Mouse (Mus musculus): ENCODE measurements at regions not wholly inside any gene's neighbourhood (a gene's known extent, or its start where the extent isn't known, plus 50 kb on each side); places are given as distances from the start of the nearest gene placed in this dataset.

DNA sequence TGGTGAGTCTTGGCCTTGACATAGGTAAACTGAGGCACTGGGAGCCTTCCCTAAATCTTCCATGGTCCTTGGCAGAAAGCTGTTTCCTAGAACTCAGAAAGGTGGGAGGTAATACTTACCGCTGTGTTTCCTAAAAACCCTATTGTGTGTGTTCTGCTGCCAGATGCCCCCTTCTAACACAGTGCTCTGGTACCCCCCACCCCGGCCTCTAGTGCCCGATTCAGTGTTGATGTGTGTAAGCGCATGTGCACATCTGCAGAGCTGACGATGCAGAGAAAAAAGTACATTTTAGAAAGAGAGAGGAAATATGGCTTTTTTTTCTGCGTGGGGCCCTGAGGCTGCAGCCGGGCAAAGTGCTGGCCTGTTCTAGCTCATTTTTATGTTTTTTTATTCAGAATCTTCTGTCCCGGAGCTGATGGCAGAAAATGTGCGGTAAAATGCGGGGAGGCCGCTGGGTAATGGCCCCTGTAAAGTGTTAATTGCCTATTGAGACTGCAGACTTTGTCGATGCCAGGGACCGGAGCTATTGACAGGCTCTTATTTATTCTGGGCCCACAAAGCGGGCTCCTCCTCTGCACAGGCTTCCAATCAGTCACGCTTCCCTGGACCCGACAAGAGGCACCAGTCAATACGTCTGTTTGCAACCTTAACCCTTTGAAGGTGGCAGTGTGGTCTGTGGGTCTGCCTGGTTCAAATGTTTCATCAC is 208.0 kb downstream of the Dhx35 start:
- in situ Hi-C loops (cut with MboI; ENCODE audit: low pct_ligation_motif_present, low pct_unique_long_range_greater_than_20kb, low sequenced_read_pairs): loop anchor here (25.0 kb wide), 1 partner anchor 90 kb away; no protein-coding TSS in a partner anchor
- Histone ChIP-seq H3K9ac (ENCODE audit: insufficient read depth, low read depth) (no peak overlapping the region), H3K4me1 (ENCODE audit: control insufficient read depth in 1 of 2, insufficient read depth in 2 of 2) (0 out of 4 replicates have a peak, but pooled peaks cover 0 to 3% of the 10 kb centered on the region in 2 experiments), H3K4me3 (replicated peaks in 1 of 3; ENCODE audit: low read depth in 2 of 3, low read length in 2 of 3, poor library complexity in 1 of 3) (no peak overlapping the region), H3K27me3 (replicated peaks) (no peaks in the 10 kb centered on the region), H3K36me3 (replicated peaks in 1 of 2; ENCODE audit: control insufficient read depth in 1 of 2, insufficient read depth in 1 of 2, low read length in 1 of 2) (no peaks in the 10 kb centered on the region), H3K79me2 (replicated peaks; ENCODE audit: control insufficient read depth, extremely low read depth, insufficient read depth, poor library complexity, severe bottlenecking) (no peaks in the 10 kb centered on the region), H3K9me3 (replicated peaks; ENCODE audit: low read length) (no peaks in the 10 kb centered on the region), H3K27ac (ENCODE audit: insufficient read depth, low read depth) (no peak overlapping the region), H3K4me2 (ENCODE audit: insufficient read depth, low read depth, poor library complexity, severe bottlenecking) (no peak overlapping the region)
- DNase-seq (ENCODE audit: extremely low read depth): no peak
- dilution Hi-C loops (cut with MboI; ENCODE audit: extremely low pct_ligation_motif_present, extremely low pct_unique_long_range_greater_than_20kb, low sequenced_read_pairs): no loop called here
- no peak for TF ChIP-seq NELFE (IDR thresholded peaks at IDR 0.05; ENCODE audit: low read depth, low read length)
- no peak for TF ChIP-seq ETS1 (conservative IDR thresholded peaks at IDR 0.05; ENCODE audit: low read depth, low read length)
- no peak for TF ChIP-seq CTCF (conservative IDR thresholded peaks at IDR 0.05 in 1 of 2, IDR thresholded peaks at IDR 0.05 in 1 of 2; ENCODE audit: low read depth in 2 of 2, low read length in 2 of 2)
- no peak for TF ChIP-seq TBP (conservative IDR thresholded peaks at IDR 0.05; ENCODE audit: low read depth, low read length)
- no peak for TF ChIP-seq RCOR1 (conservative IDR thresholded peaks at IDR 0.05; ENCODE audit: low read depth, low read length)
- TF ChIP-seq USF1 (IDR thresholded peaks at IDR 0.05; ENCODE audit: low read depth, low read length): no peak
- no peak for TF ChIP-seq POLR2AphosphoS2 (IDR thresholded peaks at IDR 0.05; ENCODE audit: low read depth, low read length)
- no peak for TF ChIP-seq SIN3A (IDR thresholded peaks at IDR 0.05; ENCODE audit: low read length)
- TF ChIP-seq HCFC1 (IDR thresholded peaks at IDR 0.05; ENCODE audit: low read depth, low read length): no peak
- no peak for TF ChIP-seq E2F4 (IDR thresholded peaks at IDR 0.05; ENCODE audit: insufficient replicate concordance, low read depth, low read length)
- TF ChIP-seq BHLHE40 (IDR thresholded peaks at IDR 0.05; ENCODE audit: low read depth, low read length): no peak
- no peak for TF ChIP-seq RAD21 (IDR thresholded peaks at IDR 0.05; ENCODE audit: low read depth, low read length)
- no peak for TF ChIP-seq MYC (IDR thresholded peaks at IDR 0.05; ENCODE audit: low read depth, low read length)
- TF ChIP-seq CHD1 (IDR thresholded peaks at IDR 0.05; ENCODE audit: low read depth, low read length): no peak
- no peak for TF ChIP-seq UBTF (IDR thresholded peaks at IDR 0.05; ENCODE audit: low read depth, low read length)

DNA sequence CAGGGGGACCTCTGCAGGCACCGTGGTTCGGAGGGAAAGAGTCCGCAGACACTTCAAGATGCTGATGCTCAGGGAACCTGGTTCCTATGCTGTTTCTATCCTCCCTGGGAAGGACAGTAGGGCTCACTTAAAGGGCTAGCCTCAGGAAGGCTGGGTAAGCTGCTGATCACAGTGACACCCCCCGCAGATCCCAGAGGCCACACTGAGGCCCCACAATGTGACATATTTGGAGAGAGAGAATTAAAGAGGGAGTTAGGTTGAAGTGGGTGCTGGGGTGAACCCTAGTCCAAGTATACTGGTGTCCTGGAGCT is 208.5 kb downstream of the Dhx35 start:
- no peaks in the 10 kb centered on the region for H3K36me3 ChIP-seq (replicated peaks in 1 of 2; ENCODE audit: control insufficient read depth in 1 of 2, insufficient read depth in 1 of 2, low read length in 1 of 2)
- H3K79me2 ChIP-seq (replicated peaks; ENCODE audit: control insufficient read depth, extremely low read depth, insufficient read depth, poor library complexity, severe bottlenecking): no peaks in the 10 kb centered on the region
- H3K9ac ChIP-seq (ENCODE audit: insufficient read depth, low read depth): no peak overlapping the region
- no peak overlapping the region for H3K4me3 ChIP-seq (replicated peaks in 1 of 3; ENCODE audit: low read depth in 2 of 3, low read length in 2 of 3, poor library complexity in 1 of 3)
- H3K4me2 ChIP-seq (ENCODE audit: insufficient read depth, low read depth, poor library complexity, severe bottlenecking): no peak overlapping the region
- dilution Hi-C loops (cut with MboI; ENCODE audit: extremely low pct_ligation_motif_present, extremely low pct_unique_long_range_greater_than_20kb, low sequenced_read_pairs) (no loop called here), in situ Hi-C loops (cut with MboI; ENCODE audit: low pct_ligation_motif_present, low pct_unique_long_range_greater_than_20kb, low sequenced_read_pairs) (loop anchor here (25.0 kb wide), 1 partner anchor 91 kb away; no protein-coding TSS in a partner anchor)
- H3K27me3 ChIP-seq (replicated peaks): no peaks in the 10 kb centered on the region
- H3K4me1 ChIP-seq (ENCODE audit: control insufficient read depth in 1 of 2, insufficient read depth in 2 of 2): 0 out of 4 replicates have a peak, but pooled peaks cover 0 to 3% of the 10 kb centered on the region in 2 experiments
- no peaks in the 10 kb centered on the region for H3K9me3 ChIP-seq (replicated peaks; ENCODE audit: low read length)
- DNase-seq (ENCODE audit: extremely low read depth): no peak
- TF ChIP-seq POLR2AphosphoS2 (IDR thresholded peaks at IDR 0.05; ENCODE audit: low read depth, low read length) (no peak), ZC3H11A (IDR thresholded peaks at IDR 0.05; ENCODE audit: low read depth, low read length) (no peak), MXI1 (IDR thresholded peaks at IDR 0.05; ENCODE audit: low read depth, low read length) (no peak), E2F4 (IDR thresholded peaks at IDR 0.05; ENCODE audit: insufficient replicate concordance, low read depth, low read length) (no peak)
- H3K27ac ChIP-seq (ENCODE audit: insufficient read depth, low read depth): no peak overlapping the region
